Mouse (Mus musculus): ENCODE results near the gene Ptgfr.

GRCm38 (mm10) chr3:151879981-151880380 lies 42.6 kb upstream of the Ptgfr start:
- TF ChIP-seq POU5F1 (IDR thresholded peaks at IDR 0.05; ENCODE audit: borderline replicate concordance, low read length) (no peak), CTCF (conservative IDR thresholded peaks at IDR 0.05; ENCODE audit: low read length) (no peak), NANOG (IDR thresholded peaks at IDR 0.05; ENCODE audit: borderline replicate concordance, low read length) (no peak)
